14 mouse cellular contexts compared by ENCODE assay signal in genomic region chr6:128545402-128545801, GRCm38 (mm10). TPM values are rescaled to one million over a fixed set of nuclear protein-coding genes. Genes with fewer than 3 reads are reported as not detected.
"Had no signal": no experiment of that assay in that cellular context is flagged by ENCODE, and none has a peak within 500 bp of the region (broad histone marks: within the 10 kb centered on the region; RNA-seq: fewer than 3 reads in every experiment).

No protein-coding gene starts in this region.

- DNase-seq: liver, postnatal 0 days; lung, adult 2 months; lung, postnatal 14 days; lung, postnatal 36 days; right cerebral cortex, postnatal 14 days; thymus, adult 2 months; thymus, postnatal 14 days; thymus, postnatal 4 days had no signal

- ATAC-seq: liver, postnatal 0 days; lung, postnatal 0 days; midbrain, embryonic 13.5 days; midbrain, embryonic 15.5 days had no signal

RNA-seq across cellular contexts. Expression of gene Pzp, which starts 18.9 kb away (rescaled TPM):
- total RNA-seq: midbrain, postnatal 0 days; monocyte, adult 5-6 weeks had no signal

RNA-seq across cellular contexts. Expression of gene A2ml1, which starts 36.0 kb away (rescaled TPM):
- total RNA-seq: monocyte, adult 5-6 weeks; neutrophil, adult 5-6 weeks had no signal
